In genomic region chr5:115302190-115302589, GRCm38 (mm10) we compare ENCODE assay signal across 1 mouse cellular context.
TF ChIP-seq lines count a peak whose summit lies in the region.

No protein-coding gene starts in this region.

TF ChIP-seq in ES-E14, 5 proteins besides CTCF, POLR2A, EP300 and RAD21:
- 0 out of 2 replicates have a peak, but pooled peaks have one; percentile 44 for TF ChIP-seq ZNF384 (IDR thresholded peaks at IDR 0.05; ENCODE audit: low read depth, low read length)
TF ChIP-seq in ES-E14: peak in this region for 1; not testable (repeated sequence) for 4.
